Mouse (Mus musculus): ENCODE results near the gene Pard3. TPM values are rescaled to one million over a fixed set of nuclear protein-coding genes. Genes with fewer than 3 reads are reported as not detected.

Pard3 gene
- polyA plus RNA-seq, 1 experiment = 11.3 TPM

DNA sequence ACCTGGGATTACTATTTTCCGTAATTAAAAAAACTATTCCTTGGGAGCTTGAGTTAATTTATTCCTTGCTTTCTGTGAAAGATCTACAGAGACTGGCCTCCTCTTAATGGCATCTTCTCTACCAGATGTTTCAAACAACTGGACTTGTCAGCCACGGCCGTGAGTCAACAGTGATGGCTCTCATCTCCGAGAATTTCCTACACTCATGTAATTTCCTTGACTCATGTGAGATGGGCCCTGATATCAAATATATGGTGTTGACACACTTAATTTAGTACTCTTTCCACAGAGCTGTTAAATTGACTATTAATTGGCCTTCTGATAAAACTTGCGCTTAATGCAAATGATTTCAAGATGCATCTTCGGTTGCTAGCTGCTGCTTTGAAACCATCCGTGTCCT is 198.3 kb downstream of the Pard3 start:
- no peak for TF ChIP-seq CTCF (IDR thresholded peaks at IDR 0.05; ENCODE audit: extremely low read depth, insufficient read depth, low read length)
- no peak for TF ChIP-seq POLR2A (IDR thresholded peaks at IDR 0.05; ENCODE audit: extremely low read depth, insufficient read depth, low read length)
- H3K27ac ChIP-seq (ENCODE audit: insufficient read depth, low read length) = no peak overlapping the region
- no peak overlapping the region for H3K4me3 ChIP-seq (ENCODE audit: insufficient read depth, low read length)
- no peaks in the 10 kb centered on the region for H3K4me1 ChIP-seq (ENCODE audit: control insufficient read depth, insufficient read depth, low read length)

GRCm38 (mm10) chr8:127262436-127262835 is 198.7 kb downstream of the Pard3 start:
- TF ChIP-seq POLR2A (IDR thresholded peaks at IDR 0.05; ENCODE audit: extremely low read depth, insufficient read depth, low read length) (no peak), CTCF (IDR thresholded peaks at IDR 0.05; ENCODE audit: extremely low read depth, insufficient read depth, low read length) (no peak)
- H3K27ac ChIP-seq (ENCODE audit: insufficient read depth, low read length) = no peak overlapping the region
- H3K4me3 ChIP-seq (ENCODE audit: insufficient read depth, low read length) = no peak overlapping the region
- H3K4me1 ChIP-seq (ENCODE audit: control insufficient read depth, insufficient read depth, low read length) = no peaks in the 10 kb centered on the region

DNA sequence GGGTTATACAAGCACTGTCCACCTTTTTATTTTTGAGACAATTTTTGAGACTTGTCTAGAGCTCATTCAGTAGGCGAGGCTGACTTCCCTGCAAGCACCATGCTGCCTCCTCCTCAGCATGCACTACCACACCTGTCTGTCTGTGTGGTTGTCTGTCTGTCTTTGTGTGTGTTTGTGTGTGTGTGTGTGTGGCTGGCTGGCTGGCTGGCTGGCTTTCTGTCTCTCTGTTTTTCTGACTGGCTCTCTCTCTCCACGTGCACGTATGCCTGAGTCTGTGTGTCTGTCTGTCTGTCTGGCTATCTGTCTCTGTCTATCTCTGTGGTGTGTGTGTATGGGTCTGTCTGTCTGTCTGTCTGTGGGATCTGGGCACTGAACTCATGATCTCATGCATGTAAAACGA is 199.2 kb downstream of the Pard3 start:
- no peak for TF ChIP-seq POLR2A (IDR thresholded peaks at IDR 0.05; ENCODE audit: extremely low read depth, insufficient read depth, low read length)
- no peak for TF ChIP-seq CTCF (IDR thresholded peaks at IDR 0.05; ENCODE audit: extremely low read depth, insufficient read depth, low read length)
- H3K4me1 ChIP-seq (ENCODE audit: control insufficient read depth, insufficient read depth, low read length) = no peaks in the 10 kb centered on the region
- H3K27ac ChIP-seq (ENCODE audit: insufficient read depth, low read length) = no peak overlapping the region
- no peak overlapping the region for H3K4me3 ChIP-seq (ENCODE audit: insufficient read depth, low read length)

- Histone ChIP-seq H3K4me1 (ENCODE audit: control insufficient read depth, insufficient read depth, low read length) (no peaks in the 10 kb centered on the region), H3K27ac (ENCODE audit: insufficient read depth, low read length) (no peak overlapping the region), H3K4me3 (ENCODE audit: insufficient read depth, low read length) (no peak overlapping the region)
- TF ChIP-seq POLR2A (IDR thresholded peaks at IDR 0.05; ENCODE audit: extremely low read depth, insufficient read depth, low read length) = no peak
- no peak for TF ChIP-seq CTCF (IDR thresholded peaks at IDR 0.05; ENCODE audit: extremely low read depth, insufficient read depth, low read length)
Measured at GRCm38 (mm10) chr8:127263457-127263856, 199.8 kb downstream of the Pard3 start.

DNA sequence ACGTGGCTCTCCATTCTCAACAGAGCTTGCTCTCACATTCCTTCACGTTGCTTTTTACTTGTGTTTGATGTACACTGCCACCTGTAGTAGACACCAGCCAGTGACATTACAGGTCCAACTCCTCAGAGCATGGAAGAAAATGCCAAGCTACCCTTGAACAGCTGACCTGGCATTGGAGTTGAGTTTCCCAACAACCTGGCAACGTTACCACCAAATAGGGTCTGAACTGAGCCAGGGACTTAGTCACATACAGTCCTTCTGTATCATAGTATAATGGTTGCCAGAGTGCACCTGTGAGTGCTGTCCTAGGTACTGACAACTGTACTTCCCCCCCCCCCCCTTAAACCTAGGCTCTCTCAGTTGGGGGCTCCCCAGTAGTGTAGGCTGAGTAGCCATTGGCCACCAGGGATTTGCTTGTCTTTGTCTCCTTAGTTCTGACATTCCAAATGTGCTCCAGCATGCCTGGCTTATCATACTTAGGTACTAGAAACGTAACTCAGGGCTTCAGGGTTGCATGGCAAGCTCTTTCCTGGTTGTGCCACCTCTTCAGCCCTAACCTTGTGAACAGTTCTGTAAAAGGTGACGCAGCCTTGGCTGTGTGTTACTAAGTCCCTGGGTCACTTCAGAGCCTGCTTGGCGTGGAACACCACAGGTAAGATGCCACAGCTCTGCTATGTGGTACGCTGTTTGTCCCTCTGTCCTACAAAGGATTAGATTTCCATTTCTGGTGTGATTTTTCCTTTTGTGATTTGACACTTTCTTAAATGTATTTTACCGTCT is 201.2 kb downstream of the Pard3 start:
- H3K4me1 ChIP-seq (ENCODE audit: control insufficient read depth, insufficient read depth, low read length) = no peaks in the 10 kb centered on the region
- H3K27ac ChIP-seq (ENCODE audit: insufficient read depth, low read length) = no peak overlapping the region
- TF ChIP-seq CTCF (IDR thresholded peaks at IDR 0.05; ENCODE audit: extremely low read depth, insufficient read depth, low read length) (no peak), POLR2A (IDR thresholded peaks at IDR 0.05; ENCODE audit: extremely low read depth, insufficient read depth, low read length) (no peak)
- no peak overlapping the region for H3K4me3 ChIP-seq (ENCODE audit: insufficient read depth, low read length)

DNA sequence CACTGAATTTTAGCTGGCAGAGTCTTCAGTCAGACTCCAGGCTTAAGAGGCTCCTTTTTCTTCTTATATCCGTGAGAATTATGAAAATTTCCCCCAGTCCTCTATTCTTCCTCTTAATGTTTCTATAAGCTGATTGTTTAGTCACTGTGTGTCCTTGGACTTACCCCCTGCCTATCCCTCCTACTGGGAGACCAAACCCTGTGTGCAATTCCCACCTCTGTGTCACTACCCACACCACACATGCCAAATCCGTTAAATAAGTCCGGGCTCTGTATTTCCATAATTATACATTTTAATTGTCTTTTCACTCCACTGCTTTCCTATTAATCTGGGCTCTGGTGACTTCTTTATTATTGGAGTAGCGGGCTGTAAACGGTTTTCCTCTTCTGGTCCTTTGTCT is 203.1 kb downstream of the Pard3 start:
- Histone ChIP-seq H3K4me3 (ENCODE audit: insufficient read depth, low read length) (no peak overlapping the region), H3K4me1 (ENCODE audit: control insufficient read depth, insufficient read depth, low read length) (no peaks in the 10 kb centered on the region), H3K27ac (ENCODE audit: insufficient read depth, low read length) (no peak overlapping the region)
- TF ChIP-seq CTCF (IDR thresholded peaks at IDR 0.05; ENCODE audit: extremely low read depth, insufficient read depth, low read length) (no peak), POLR2A (IDR thresholded peaks at IDR 0.05; ENCODE audit: extremely low read depth, insufficient read depth, low read length) (no peak)

DNA sequence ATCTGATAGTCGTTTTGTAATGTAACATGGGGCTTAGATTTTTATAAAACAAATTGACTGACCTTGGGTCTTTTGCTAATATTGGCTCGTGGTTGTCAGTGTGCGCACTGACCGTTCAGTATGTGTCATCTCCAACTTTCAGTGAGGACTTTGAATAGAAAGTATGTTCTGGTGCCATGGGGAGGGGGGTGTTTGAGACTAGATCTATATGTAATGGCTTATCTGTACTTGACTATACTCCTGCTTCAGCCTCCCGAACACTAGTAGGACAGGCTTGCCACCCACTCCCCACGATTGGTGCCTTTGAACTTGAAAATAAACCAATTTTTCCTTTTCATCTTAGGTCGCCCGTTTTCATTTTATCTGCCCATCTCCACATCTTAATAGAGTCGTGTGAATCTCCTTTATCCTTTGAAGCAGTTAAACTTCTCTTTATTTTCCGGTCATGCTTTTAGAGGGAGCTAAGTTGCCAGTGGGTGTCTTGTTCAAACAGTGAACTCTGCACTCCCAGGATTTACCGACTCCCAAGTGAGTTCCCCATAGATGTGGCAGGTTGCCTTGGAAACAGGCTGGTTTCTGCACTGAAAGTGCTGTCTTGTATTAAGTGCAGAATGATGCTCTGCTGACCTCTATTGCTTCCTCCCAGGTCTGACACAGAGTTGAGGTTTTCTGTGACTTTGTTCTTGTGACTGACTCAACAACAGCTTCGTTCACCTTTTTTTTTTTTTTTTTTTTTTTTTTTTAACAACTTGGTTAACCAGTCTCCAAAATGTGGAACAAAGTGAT is 204.7 kb downstream of the Pard3 start:
- TF ChIP-seq POLR2A (IDR thresholded peaks at IDR 0.05; ENCODE audit: extremely low read depth, insufficient read depth, low read length) = no peak
- TF ChIP-seq CTCF (IDR thresholded peaks at IDR 0.05; ENCODE audit: extremely low read depth, insufficient read depth, low read length) = peak; percentile 11; the same call in 1 of the 2 replicates
- H3K27ac ChIP-seq (ENCODE audit: insufficient read depth, low read length) = no peak overlapping the region
- no peak overlapping the region for H3K4me3 ChIP-seq (ENCODE audit: insufficient read depth, low read length)
- H3K4me1 ChIP-seq (ENCODE audit: control insufficient read depth, insufficient read depth, low read length) = no peaks in the 10 kb centered on the region

GRCm38 (mm10) chr8:127269082-127269747 is 205.5 kb downstream of the Pard3 start:
- Histone ChIP-seq H3K27ac (ENCODE audit: insufficient read depth, low read length) (no peak overlapping the region), H3K4me3 (ENCODE audit: insufficient read depth, low read length) (no peak overlapping the region), H3K4me1 (ENCODE audit: control insufficient read depth, insufficient read depth, low read length) (no peaks in the 10 kb centered on the region)
- TF ChIP-seq POLR2A (IDR thresholded peaks at IDR 0.05; ENCODE audit: extremely low read depth, insufficient read depth, low read length) (no peak), CTCF (IDR thresholded peaks at IDR 0.05; ENCODE audit: extremely low read depth, insufficient read depth, low read length) (no peak)

- H3K4me3 ChIP-seq (ENCODE audit: insufficient read depth, low read length) = no peak overlapping the region
- TF ChIP-seq CTCF (IDR thresholded peaks at IDR 0.05; ENCODE audit: extremely low read depth, insufficient read depth, low read length) = no peak
- no peak for TF ChIP-seq POLR2A (IDR thresholded peaks at IDR 0.05; ENCODE audit: extremely low read depth, insufficient read depth, low read length)
- H3K4me1 ChIP-seq (ENCODE audit: control insufficient read depth, insufficient read depth, low read length) = no peaks in the 10 kb centered on the region
- no peak overlapping the region for H3K27ac ChIP-seq (ENCODE audit: insufficient read depth, low read length)
Measured at GRCm38 (mm10) chr8:127271186-127271585, 207.5 kb downstream of the Pard3 start.
